Comparison of ENCODE assay signal across 8 mouse cellular contexts in the genomic region with DNA sequence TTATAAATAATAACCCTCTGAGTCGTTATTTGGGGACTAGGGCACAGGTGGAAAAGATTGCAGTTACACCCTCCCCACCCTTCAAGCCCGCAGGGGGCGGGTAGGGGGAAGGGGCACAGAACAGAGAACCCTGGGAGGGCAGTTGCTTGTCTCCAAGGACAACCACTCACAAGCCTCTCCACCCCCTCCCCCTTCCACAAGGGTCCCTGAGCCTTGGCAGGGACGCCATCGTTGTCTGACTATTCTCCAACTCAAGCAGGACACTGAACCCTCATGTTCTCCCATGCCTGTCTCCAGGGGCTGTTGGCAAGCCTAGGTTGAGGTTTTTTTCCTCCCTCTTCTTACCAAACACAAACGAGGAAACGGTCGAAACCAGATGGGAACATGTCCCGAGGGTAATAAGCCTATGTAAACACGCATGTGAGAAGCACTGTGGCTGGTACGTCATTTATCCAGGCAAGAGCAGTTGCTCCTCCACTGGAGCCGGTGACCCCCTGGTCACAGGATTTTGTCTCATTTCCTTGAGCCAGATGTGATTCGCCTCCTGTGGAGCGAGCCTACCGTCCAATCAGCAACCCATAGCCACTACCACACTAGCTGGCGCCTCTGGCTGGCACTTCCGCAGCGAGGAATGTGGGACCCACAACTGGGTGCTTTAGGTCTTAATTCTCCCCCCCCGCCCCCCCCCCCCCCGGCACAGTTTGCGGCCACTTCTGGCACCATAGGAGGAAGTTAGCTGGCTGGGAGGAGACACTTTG. TPM values are rescaled to one million over a fixed set of nuclear protein-coding genes. Genes with fewer than 3 reads are reported as not detected.
DNase-seq lines count a peak whose midpoint lies in the region; ATAC-seq and TF ChIP-seq lines count a peak whose summit lies in the region.

No protein-coding gene starts in this region.

- H3K27me3 ChIP-seq in embryonic facial prominence, embryonic 14.5 days (replicated peaks; ENCODE audit: control insufficient read depth, insufficient read depth, low read length) = peaks cover 17% of the 10 kb centered on the region
- peaks cover 6% of the 10 kb centered on the region; the same call in 1 of the 2 replicates for H3K27me3 ChIP-seq in intestine, embryonic 16.5 days (replicated peaks; ENCODE audit: control insufficient read depth, insufficient read depth, low read length)
- H3K27me3 ChIP-seq in stomach, embryonic 14.5 days (ENCODE audit: control insufficient read depth, insufficient read depth, low read length) = peaks cover under 1% of the 10 kb centered on the region; the same call in 1 of the 2 replicates

- H3K9ac ChIP-seq in embryonic facial prominence, embryonic 14.5 days (ENCODE audit: low read depth, low read length) = no peak overlapping the region
- H3K9ac ChIP-seq in intestine, embryonic 16.5 days (ENCODE audit: low read depth, low read length) = peak overlapping the region; percentile 27; the same call in 1 of the 2 replicates
- H3K9ac ChIP-seq in stomach, embryonic 14.5 days (replicated peaks; ENCODE audit: low read depth, low read length) = no peak overlapping the region

- peak; percentile 84 for DNase-seq in embryonic facial prominence, embryonic 14.5 days (ENCODE audit: low spot score)
- peak; percentile 57 for DNase-seq in lung, postnatal 10 days
- no peak for DNase-seq in cerebellum, adult 9-10 months
- no peak for DNase-seq in left cerebral cortex, postnatal 14 days (ENCODE audit: low spot score in 2 of 2)
- DNase-seq in left cerebral cortex, postnatal 36 days (ENCODE audit: low spot score in 2 of 2) = no peak

- peaks cover 1% of the 10 kb centered on the region; the same call in 1 of the 2 replicates for H3K4me1 ChIP-seq in bone marrow, adult 2 months (ENCODE audit: control insufficient read depth, insufficient read depth, low read length)
- peaks cover 31% of the 10 kb centered on the region for H3K4me1 ChIP-seq in embryonic facial prominence, embryonic 14.5 days (ENCODE audit: control insufficient read depth, insufficient read depth, low read length)
- H3K4me1 ChIP-seq in intestine, embryonic 16.5 days (ENCODE audit: control insufficient read depth, insufficient read depth, low read length) = peaks cover 23% of the 10 kb centered on the region
- H3K4me1 ChIP-seq in stomach, embryonic 14.5 days (ENCODE audit: control insufficient read depth, insufficient read depth, low read length) = peaks cover 13% of the 10 kb centered on the region; the same call in 1 of the 2 replicates

- H3K4me2 ChIP-seq in embryonic facial prominence, embryonic 14.5 days (ENCODE audit: low read depth, low read length) = peak overlapping the region; percentile 36
- H3K4me2 ChIP-seq in intestine, embryonic 16.5 days (ENCODE audit: low read depth, low read length) = peak overlapping the region; percentile 33
- H3K4me2 ChIP-seq in stomach, embryonic 14.5 days (replicated peaks; ENCODE audit: low read depth, low read length) = peak overlapping the region; percentile 26

- H3K4me3 ChIP-seq in bone marrow, adult 2 months (replicated peaks; ENCODE audit: control insufficient read depth, low read depth, low read length) = peak overlapping the region; percentile 36
- no peak overlapping the region for H3K4me3 ChIP-seq in embryonic facial prominence, embryonic 14.5 days (ENCODE audit: low read depth, low read length)
- H3K4me3 ChIP-seq in intestine, embryonic 16.5 days (ENCODE audit: low read length) = 0 out of 2 replicates have a peak overlapping the region, but pooled peaks have one; percentile 6
- no peak overlapping the region for H3K4me3 ChIP-seq in stomach, embryonic 14.5 days (ENCODE audit: low read depth, low read length)

- TF ChIP-seq CTCF in bone marrow, adult 2 months (IDR thresholded peaks at IDR 0.05; ENCODE audit: control insufficient read depth, insufficient read depth, low read length) = no peak

- WGBS in bone marrow, adult 2 months = 3% methylated on average over 20 of the region's 21 CpGs
- 4% methylated on average over 20 of the region's 21 CpGs for WGBS in embryonic facial prominence, embryonic 14.5 days
- WGBS in intestine, embryonic 16.5 days = 8% methylated on average over 18 of the region's 21 CpGs
- 7% methylated on average over 19 of the region's 21 CpGs for WGBS in stomach, embryonic 14.5 days

- H3K9me3 ChIP-seq in embryonic facial prominence, embryonic 14.5 days (ENCODE audit: control insufficient read depth, low read length) = no peaks in the 10 kb centered on the region
- no peaks in the 10 kb centered on the region for H3K9me3 ChIP-seq in intestine, embryonic 16.5 days (ENCODE audit: control insufficient read depth, low read length)
- H3K9me3 ChIP-seq in stomach, embryonic 14.5 days (ENCODE audit: control insufficient read depth, low read depth, low read length) = no peaks in the 10 kb centered on the region

- ATAC-seq in embryonic facial prominence, embryonic 14.5 days (ENCODE audit: low read depth) = peak; percentile 37; the same call in 1 of the 2 replicates
- peak; percentile 53 for ATAC-seq in intestine, embryonic 16.5 days
- ATAC-seq in stomach, embryonic 14.5 days (ENCODE audit: insufficient number of reproducible peaks, insufficient read depth, low FRiP score, low read depth) = no peak

- no peak for TF ChIP-seq POLR2A in bone marrow, adult 2 months (IDR thresholded peaks at IDR 0.05; ENCODE audit: borderline replicate concordance, control insufficient read depth, low read depth, low read length)

- intact Hi-C loops in left cerebral cortex, postnatal 14 days (cut with DNase I) = no loop called here
- intact Hi-C loops in left cerebral cortex, postnatal 36 days (cut with DNase I) = no loop called here

- peaks cover 8% of the 10 kb centered on the region; the same call in 1 of the 2 replicates for H3K36me3 ChIP-seq in embryonic facial prominence, embryonic 14.5 days (ENCODE audit: control insufficient read depth, insufficient read depth, low read length)
- no peaks in the 10 kb centered on the region for H3K36me3 ChIP-seq in intestine, embryonic 16.5 days (ENCODE audit: control insufficient read depth, insufficient read depth, low read length)
- no peaks in the 10 kb centered on the region; the same call in 1 of the 2 replicates for H3K36me3 ChIP-seq in stomach, embryonic 14.5 days (ENCODE audit: control insufficient read depth, insufficient read depth, low read length)

- H3K27ac ChIP-seq in bone marrow, adult 2 months (ENCODE audit: control insufficient read depth, insufficient read depth, low read depth, low read length, poor library complexity) = peak overlapping the region; percentile 35; the same call in 1 of the 2 replicates
- peak overlapping the region; percentile 4; the same call in 1 of the 2 replicates for H3K27ac ChIP-seq in embryonic facial prominence, embryonic 14.5 days (replicated peaks; ENCODE audit: low read depth, low read length)
- peak overlapping the region; percentile 49; the same call in 1 of the 2 replicates for H3K27ac ChIP-seq in intestine, embryonic 16.5 days (ENCODE audit: low read length)
- H3K27ac ChIP-seq in stomach, embryonic 14.5 days (ENCODE audit: low read length) = no peak overlapping the region

RNA-seq across cellular contexts. Expression of gene Tmem200b, which starts 11.2 kb away (rescaled TPM):
- polyA plus RNA-seq in bone marrow, adult 2 months (2011; ENCODE audit: insufficient read depth, insufficient read length, low replicate concordance, missing spikeins) = not detected in 2 replicates
- polyA plus RNA-seq in embryonic facial prominence, embryonic 14.5 days (2014; fragmentation: Nextera tagmentation; extraction: Ambion mirVana) = 6.6 and 6.9 TPM in 2 replicates
- polyA plus RNA-seq in intestine, embryonic 16.5 days (2015; fragmentation: Nextera tagmentation; extraction: Ambion mirVana) = 0.18 and 0.20 TPM in 2 replicates
- polyA plus RNA-seq in stomach, embryonic 14.5 days (2014; fragmentation: Nextera tagmentation; extraction: Ambion mirVana) = 0.71 and 1.4 TPM in 2 replicates
- 1 to 10 TPM; 5.9 to 6.1 TPM for total RNA-seq in left cerebral cortex, postnatal 14 days (2021)
- 10 to 100 TPM in 1 of 2 experiments, 1 to 10 TPM in 1; 8.2 to 11.0 TPM for total RNA-seq in left cerebral cortex, postnatal 36 days (2021)

RNA-seq across cellular contexts. Expression of gene Srsf4, which starts 37.0 kb away (rescaled TPM):
- 66.4 and 72.5 TPM in 2 replicates for polyA plus RNA-seq in bone marrow, adult 2 months (2011; ENCODE audit: insufficient read depth, insufficient read length, low replicate concordance, missing spikeins)
- 87.3 and 96.8 TPM in 2 replicates for polyA plus RNA-seq in embryonic facial prominence, embryonic 14.5 days (2014; fragmentation: Nextera tagmentation; extraction: Ambion mirVana)
- 68.6 and 75.2 TPM in 2 replicates for polyA plus RNA-seq in intestine, embryonic 16.5 days (2015; fragmentation: Nextera tagmentation; extraction: Ambion mirVana)
- polyA plus RNA-seq in stomach, embryonic 14.5 days (2014; fragmentation: Nextera tagmentation; extraction: Ambion mirVana) = 95.3 and 104 TPM in 2 replicates
- 10 to 100 TPM; 67.2 to 78.6 TPM for total RNA-seq in left cerebral cortex, postnatal 14 days (2021)
- 10 to 100 TPM; 70.3 to 76.8 TPM for total RNA-seq in left cerebral cortex, postnatal 36 days (2021)

Comparison
In these comparisons a context has a peak if more than half of its experiments do, and no peak if none do; other contexts are left out.
1. H3K4me3 ChIP-seq: peak in bone marrow, adult 2 months (single experiment) and intestine, embryonic 16.5 days (single experiment); none in embryonic facial prominence, embryonic 14.5 days (single experiment) and stomach, embryonic 14.5 days (single experiment).
2. DNase-seq: peak in embryonic facial prominence, embryonic 14.5 days (single experiment) and lung, postnatal 10 days (single experiment); none in cerebellum, adult 9-10 months (single experiment), left cerebral cortex, postnatal 14 days (0 of 2) and left cerebral cortex, postnatal 36 days (0 of 2).
3. Peak in every context shown above with its lines, with median percentiles within 50 percentile points of each other: H3K4me2 ChIP-seq.